Mouse (Mus musculus): ENCODE data around the gene Mindy1.
"Not testable (repeated sequence)": the region's sequence is repeated elsewhere in the genome, so short reads cannot be mapped to it uniquely, and the experiment has no call there.

Gene Mindy1

GRCm38 (mm10) chr3:95319701-95320625 lies 38.8 kb downstream of the Mindy1 start:
- no peak for DNase-seq (ENCODE audit: low read depth, low spot score)

DNA sequence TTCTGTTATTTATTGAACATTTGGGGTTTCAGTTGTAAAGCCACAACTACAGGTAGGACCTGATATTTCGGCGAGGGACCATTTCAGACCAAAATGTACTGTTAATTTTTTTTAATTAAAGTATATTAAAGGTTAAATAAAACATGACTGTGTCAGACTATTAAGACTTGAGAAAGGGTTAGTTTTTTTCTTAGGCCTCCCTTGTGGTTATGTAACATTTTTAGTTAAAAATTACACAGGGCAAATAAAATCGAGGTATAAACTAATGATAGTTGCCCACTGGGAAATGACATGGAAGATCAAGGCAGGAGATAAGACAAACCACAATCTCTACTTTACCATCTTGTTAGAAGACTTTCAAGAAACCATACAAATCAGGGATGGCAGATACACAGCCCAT lies 42.3 kb downstream of the Mindy1 start:
- no peak for DNase-seq (ENCODE audit: low read depth, low spot score)

DNA sequence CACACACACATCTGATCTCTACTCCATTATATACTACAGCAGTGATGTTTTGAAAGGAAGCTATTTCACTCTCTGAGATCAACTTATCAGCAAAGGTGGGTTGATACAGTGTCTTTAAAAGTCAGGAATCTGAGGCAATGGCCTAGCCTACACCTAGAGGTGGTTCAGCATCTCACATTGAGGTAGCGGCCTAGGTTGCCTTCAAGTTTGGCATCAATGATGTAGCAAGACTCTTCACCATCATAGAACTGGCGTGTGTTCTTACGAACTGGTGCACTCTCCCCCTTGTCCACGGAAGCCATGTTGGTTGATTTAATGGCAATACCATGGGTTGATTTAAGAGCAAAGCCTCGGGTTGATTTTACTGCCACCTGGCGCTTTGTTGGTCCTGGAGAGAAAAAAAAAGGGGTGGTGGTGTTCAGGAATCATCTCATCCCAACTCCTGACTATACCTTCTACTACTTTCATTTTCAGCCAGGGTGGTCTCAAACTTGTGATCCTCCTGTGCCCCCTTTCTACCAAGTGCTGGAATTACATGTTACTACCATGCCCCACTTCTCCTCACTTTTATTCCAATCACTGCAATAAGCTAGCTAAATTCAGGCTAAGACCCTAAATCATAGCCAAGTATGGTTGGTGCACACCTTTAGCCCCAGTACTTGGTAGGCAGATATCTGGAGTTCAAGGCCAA lies 43.5 kb downstream of the Mindy1 start:
- DNase-seq (ENCODE audit: low read depth, low spot score), result peak; percentile 40

DNA sequence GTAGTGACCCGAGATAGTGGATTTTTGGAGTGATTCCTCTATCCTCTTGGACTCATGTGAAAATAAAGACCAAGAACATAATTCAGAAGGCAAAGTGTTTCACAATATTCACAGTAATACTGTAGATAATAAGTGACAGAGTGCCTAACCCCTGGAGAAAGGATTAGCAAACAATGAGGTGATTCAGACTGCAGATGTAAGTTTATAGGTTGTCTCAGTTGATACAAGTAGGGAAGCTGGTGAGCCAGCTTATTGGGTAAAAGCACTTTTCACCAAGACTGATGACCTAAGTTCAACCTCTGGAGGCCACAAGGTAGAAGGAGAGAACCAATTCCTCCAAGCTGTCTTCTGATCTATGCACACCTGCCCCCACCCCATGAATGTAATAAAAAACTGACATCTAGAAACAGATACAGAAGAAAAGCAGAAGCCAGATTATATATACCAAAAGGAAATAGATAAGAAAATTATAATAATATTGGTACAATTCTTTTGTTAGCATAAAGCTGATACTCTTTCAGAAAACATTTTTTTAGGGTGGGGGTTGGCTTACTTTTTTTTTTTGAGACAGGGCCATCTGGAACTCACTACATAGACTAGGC lies 47.8 kb downstream of the Mindy1 start:
- DNase-seq (ENCODE audit: low read depth, low spot score), result no peak

GRCm38 (mm10) chr3:95331528-95331927 lies 50.4 kb downstream of the Mindy1 start:
- no peak for DNase-seq (ENCODE audit: low read depth, low spot score)

GRCm38 (mm10) chr3:95337345-95337744 lies 56.2 kb downstream of the Mindy1 start:
- DNase-seq (ENCODE audit: low read depth, low spot score), result no peak

- no peak for DNase-seq (ENCODE audit: low read depth, low spot score)
These were observed 57.1 kb downstream of the Mindy1 start for GRCm38 (mm10) chr3:95338251-95338650.

GRCm38 (mm10) chr3:95343356-95344000 lies 62.3 kb downstream of the Mindy1 start:
- DNase-seq (ENCODE audit: low read depth, low spot score), result not testable (repeated sequence)

All from 3T3-L1 (cell line).